Mouse (Mus musculus): ENCODE results near the gene Marcksl1.
"Not testable (repeated sequence)": the region's sequence is repeated elsewhere in the genome, so short reads cannot be mapped to it uniquely, and the experiment has no call there.

The Marcksl1 gene

DNA sequence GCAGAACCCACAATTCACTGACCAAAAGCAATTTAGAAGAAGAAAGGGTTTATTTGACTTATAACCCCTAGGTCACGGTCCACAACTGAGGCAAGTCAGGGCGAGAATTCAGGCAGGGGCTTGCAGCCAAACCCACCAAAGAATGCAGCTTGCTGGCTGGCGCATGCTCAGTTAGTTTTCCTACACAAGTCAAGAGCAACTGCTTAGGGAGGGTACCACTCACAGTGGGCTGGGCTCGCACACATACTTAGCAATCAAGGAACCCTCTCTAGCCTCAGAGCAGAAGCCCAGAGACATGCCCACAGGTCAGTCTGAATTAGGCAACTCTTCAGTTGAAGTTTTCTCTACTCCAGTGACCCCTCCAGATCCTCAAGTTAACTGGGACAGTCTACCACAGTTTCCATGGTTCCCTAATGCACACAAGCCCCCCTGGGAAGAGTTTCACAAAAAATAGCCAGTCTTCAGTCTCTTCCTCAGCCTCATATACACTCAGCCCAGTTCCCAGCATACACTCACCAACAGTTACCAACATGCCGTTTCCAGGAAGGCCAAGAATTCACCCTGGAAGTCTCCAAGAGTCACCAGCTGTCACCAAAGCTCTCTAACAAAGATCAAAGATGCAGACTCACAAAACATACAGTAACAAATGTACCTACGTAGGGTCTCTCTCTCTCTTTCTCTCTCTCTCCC is 2.5 kb upstream of the Marcksl1 start:
- DNase-seq = no peak

DNA sequence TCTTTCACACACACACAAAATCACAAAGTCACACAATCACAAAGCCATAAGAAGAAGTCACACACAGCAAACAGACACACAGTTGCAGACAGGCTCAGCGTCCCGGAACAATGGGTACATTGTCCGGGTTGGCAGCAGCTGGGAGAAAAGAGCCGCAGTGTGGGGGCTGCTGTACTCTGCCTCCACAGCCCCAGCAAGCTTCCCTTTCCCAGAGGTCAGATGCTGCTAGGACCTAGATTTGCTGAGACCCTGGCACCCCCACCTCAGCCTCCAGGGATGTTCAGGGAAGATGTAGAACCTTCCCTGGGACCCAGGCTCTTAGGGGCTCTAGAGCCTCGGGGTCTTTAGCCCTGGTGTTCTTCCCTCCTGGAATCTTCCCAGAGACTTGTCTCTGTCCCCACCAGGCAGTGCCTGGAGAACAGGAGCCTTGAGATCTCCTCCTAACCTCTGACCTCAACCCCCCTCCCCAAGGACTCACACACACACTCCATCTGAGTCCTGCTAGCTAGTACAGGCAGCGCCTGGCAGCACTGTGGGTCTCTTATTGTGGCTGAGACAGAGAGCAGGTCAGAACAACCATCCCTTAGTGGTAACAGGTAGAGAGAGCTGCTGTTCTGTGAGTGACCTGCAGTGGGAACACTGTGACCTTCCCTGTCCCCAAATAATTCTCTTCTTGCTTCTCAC is 1.8 kb upstream of the Marcksl1 start:
- DNase-seq = no peak

DNA sequence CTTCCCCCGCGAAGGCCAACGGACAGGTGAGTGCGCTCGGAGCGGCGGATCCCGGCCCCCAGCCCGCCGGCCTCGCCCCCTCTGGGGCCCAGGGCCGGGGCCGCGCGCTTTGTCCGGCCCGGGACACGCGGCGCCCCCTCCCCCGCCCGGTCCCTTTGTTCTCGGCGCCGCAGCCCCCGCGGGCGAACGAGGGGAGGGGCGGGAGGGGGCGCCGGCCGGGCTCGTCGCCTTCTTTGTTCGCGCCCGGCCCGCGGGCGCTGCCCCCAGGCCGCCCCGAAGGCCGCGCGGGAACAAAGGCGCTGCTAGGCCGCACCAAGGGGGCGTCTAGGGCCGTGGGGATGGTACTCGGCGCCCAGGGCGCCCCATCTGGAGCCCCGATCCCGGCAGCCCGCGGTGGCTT is 510 bp downstream of the Marcksl1 start:
- DNase-seq = no peak

DNA sequence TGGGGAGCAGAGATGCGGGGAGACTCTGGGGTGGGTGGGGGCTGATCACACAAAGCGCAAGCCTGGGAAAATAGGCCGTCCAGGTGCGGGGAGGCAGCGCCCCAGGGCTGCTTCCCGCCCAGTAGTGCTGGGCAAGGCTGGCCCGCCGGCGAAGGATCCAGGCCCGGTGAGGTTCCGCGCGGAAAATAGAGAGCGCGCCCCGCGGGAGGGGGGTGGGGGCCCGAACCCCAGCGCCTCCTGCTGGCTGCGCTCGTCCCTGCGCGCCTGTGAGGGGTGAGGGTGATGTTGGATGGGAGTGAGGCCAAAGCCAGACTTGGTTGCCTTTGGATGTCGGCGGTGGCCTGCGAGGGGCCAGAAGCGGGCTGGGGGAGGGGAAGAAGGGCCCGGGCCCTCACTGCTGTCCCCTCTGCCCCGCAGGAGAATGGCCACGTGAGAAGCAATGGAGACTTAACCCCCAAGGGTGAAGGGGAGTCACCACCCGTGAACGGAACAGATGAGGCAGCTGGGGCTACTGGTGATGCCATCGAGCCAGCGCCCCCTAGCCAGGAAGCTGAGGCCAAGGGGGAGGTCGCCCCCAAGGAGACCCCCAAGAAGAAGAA is 1.0 kb downstream of the Marcksl1 start:
- peak; percentile 28 for DNase-seq

DNA sequence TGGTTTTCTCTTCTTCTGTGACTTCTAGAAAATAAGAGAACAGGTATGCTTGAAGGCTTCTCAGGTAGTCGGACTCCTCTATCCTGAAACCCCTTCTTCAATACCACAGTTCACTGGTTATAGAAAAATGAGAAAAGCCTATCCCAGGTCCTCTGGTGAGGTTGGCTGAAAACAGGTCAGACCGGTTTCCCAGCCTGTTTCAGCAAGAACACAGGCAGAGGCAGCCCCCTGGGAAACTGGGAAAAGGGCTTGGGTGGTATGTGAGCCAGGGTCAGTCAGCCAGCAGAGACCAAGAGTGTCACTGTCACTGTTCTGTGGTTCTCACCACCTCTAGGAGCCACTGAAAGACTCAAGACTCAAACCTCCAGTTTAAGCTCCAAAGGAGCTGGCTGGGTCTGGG is 3.5 kb downstream of the Marcksl1 start:
- DNase-seq = peak; percentile 54

DNA sequence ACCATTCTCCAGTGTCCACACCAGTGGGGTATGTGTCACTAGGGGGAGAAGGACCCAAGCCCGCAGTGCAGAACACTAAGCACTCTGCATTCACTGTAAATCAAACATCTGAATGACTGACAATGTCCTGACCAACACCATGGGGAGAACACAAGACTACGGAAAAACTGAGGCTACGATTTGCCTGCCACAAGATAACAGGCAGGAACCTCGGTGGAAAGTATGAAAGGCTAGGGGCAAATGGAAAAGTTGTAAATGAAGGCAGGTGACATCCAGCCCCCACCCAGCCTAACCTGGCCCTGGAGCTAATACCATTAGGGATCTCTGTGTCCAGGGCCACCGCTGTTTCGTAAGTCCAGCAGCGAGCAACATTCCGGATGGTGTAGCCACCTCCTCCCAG is 5.1 kb downstream of the Marcksl1 start:
- no peak for DNase-seq

DNA sequence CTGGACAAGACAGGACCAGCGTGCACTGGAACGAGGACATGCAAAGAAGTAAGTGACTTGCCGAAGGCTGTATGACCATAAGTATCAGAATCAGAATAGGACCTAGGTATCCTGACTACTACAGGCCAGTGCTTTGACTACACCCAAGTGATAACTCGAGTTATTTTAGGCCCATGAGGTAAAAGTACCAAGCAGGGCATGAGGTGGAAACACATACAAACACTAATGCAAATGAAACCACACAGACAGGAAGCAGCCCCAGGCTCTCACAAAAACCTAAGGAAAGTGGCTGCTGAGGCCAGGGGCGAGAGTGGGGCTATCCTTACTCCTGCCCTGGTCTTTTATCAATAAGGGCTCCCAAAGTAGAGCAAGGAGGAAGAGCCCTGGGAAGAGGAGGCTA is 12.0 kb downstream of the Marcksl1 start:
- no peak for DNase-seq

DNA sequence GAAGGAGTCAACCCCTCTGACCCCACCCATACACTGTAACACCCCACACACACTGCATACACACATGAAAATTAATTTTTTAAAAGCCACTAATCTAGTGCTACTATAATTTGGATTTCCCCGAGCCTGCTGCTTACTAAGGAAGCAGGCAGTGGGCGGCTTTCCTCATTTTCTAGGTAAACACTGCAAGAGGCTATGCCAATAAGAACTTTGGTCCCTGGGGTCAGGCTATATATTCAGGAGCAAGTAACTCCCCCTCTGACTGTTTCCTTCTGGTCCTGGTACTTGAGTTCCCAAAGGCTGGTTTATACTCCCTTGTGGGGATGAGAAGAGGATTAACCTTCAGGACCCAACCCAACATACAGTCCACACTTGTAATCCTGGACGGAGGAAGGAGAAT is 12.5 kb downstream of the Marcksl1 start:
- no peak for DNase-seq

DNA sequence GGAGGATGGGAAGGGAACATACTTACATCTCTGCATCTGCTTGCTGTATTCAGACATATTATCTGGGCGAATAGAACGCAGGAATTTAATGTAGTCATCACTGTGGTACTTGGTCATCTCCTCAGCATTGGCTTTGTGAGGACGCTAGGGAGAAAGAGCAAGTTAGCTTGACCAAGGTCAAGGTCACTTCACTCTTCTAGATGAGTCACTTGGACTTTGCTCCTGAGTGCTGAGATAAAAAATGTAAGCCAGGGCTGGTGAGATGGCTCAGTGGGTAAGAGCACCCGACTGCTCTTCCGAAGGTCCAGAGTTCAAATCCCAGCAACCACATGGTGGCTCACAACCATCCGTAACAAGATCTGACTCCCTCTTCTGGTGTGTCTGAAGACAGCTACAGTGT is 15.5 kb downstream of the Marcksl1 start:
- DNase-seq = not testable (repeated sequence)

DNA sequence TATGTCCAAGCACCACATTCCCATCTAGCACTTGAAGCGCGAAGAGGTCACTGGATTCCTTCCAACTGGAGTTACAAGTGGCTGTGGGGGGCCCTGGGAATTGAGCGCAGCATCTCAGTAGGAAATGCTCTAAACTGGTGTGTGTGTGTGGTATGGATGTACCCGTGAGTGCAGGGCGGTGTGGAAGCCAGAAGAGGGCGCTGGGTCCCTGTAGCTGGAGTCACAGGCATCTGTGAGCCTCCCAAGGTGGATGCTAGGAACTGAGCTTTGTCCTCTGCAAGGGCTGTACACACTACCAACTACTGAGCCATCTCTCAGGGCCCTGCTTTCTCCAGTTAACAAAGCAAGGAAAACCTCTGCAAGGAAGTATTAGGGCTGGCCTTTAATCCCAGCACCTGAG is 26.6 kb downstream of the Marcksl1 start:
- DNase-seq = peak; percentile 42

DNA sequence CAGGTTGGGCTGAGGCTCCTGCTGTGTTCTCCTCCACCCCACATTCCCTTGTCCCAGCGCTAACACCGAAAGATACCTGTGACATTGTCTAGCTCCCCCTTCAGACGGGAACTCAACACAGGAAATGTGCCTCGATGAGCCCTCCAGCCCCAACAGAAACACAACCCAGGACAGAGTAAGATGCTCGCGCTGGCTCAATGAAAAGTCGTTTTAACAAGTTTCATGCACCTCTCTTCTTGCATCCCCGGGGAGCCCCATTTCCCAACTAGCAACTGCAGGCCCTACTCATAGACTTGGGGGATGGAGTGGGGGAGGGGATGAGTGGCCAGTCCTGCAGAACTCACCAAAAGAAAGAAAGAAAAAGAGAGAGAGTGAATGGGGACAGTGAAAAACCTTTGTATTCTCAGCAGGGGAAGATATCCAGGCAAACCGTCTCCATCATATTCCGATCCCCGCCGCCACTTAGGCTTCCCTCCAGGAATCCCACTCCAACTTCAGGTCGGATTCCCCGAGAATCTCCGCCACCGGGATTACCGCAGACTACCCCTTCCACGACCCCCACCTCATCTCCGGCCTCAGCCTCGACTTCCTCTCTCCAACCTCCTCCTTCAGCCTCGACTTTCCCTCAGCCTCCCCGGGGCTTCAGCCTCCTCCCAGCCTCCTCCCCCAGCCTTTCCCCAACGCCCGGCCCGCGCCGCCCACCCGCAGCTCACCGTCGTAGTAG is 28.6 kb downstream of the Marcksl1 start:
- peak; percentile 33 for DNase-seq

DNA sequence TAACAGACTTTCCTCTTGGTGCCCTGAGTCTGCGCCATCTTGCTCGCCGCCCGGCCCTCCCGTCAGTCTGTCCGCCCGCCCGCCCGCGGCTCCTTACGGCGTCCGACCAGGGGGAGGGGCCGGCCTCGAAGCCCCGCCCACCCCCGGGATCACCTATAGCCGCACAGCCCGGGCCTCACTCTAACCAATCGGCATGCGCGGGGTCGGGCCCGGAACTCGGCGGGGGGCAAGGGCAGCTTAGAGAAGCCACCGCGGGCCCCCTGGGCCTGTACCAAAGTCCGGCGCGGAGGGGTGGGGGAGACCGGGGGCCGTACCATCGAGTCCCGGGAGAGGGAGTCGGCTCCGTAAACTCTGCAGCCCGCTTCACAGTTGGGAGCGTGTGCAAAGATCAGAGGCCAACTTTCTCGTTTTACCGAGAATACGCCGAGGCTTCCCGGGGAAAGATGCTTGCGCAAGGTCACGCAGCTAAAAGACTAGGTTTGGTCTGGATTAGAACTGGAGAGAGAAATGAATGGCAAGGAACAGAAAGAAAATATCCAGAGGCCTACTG is 29.3 kb downstream of the Marcksl1 start, which contains the start of gene Hdac1:
Gene Hdac1, minus strand, starts transcription at position 122 of the 550 bp plus-strand sequence.
- peak; percentile 99 for DNase-seq

DNA sequence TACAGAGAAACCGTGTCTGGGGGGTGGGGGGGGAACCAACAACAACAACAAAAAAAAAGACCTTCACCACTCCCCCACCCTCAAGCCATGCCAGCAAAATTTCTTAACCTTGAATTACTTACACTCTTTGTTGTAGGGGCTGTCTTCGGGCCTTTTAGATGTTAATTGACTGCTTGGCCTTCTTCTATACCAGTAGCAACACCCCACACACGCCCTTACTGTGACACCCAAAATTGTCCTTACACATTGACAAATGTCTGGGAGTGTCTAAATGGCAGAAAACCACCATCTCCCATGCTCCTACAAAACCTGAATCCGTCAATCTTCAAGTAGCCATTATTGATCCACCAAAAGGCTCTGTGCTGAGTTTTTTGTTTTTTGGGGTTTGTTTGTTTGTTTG is 30.7 kb downstream of the Marcksl1 start:
- DNase-seq = no peak

DNA sequence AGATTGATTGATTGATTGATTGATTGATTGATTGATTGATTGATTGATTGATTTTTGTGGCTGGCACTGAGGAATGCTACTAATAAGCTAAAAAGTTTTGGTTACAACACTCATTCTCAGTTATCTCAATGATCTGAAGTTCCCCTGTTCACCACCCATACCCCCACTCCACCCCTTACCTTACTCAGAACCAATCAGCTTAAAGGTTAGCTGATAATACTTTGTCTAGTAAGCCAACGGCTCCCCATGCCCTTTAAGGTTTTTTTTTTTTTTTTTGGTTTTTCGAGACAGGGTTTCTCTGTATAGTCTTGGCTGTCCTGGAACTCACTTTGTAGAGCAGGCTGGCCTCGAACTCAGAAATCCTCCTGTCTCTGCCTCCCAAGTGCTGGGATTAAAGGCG is 34.2 kb downstream of the Marcksl1 start:
- not testable (repeated sequence) for DNase-seq

DNA sequence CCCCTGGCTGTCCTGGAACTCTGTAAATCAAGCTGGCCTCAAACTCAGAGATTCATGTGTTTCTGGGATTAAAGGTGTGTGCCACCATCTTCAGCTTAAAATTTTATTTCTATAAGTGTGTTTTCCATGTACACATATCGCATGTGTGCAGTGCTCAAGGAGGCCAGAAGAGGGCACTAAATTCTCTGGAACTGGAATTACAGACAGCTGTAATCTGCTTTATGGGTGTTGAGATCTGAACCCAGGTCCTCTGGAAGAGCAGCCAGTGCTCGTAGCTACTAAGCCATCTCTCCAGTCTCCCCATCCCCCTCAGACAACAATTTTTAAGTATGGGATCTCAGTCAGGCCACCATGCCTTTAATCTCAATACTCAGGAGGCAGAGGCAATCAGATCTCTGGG is 35.9 kb downstream of the Marcksl1 start:
- peak; percentile 43 for DNase-seq

DNA sequence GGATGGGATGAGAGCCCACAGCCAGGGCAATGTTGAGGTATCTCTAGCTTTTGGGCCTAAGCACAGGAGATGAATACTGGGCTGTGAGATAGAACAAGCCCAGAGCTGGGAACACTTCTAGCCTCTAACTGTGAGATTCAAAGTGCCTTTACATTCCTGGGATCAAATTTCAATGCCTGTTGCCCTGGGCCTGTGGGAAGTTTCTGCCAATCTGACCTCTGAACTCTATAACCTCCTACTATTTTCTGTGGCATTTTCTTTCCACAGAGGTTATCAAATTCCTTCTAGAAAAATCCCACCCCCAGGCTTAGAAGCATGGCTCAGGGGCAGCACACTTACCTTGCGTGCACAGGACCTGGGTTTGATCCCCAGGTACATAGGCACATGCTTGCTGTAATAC is 36.9 kb downstream of the Marcksl1 start:
- no peak for DNase-seq

DNA sequence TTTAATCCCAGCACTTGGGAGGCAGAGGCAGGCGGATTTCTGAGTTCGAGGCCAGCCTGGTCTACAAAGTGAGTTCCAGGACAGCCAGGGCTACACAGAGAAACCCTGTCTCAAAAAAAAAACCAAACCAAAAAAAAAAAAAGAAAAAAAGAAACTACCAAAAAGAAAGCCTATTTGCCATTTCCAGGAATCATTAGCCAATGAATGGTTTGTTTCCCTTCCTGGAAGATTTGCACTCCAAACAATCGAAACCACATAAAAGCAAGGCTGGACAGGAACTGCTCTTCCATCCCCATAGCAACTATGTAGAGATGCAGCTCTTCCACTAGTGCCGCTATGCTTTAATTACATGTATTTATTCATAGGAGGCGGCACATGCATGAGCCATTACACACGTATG is 41.1 kb downstream of the Marcksl1 start:
- DNase-seq = not testable (repeated sequence)

DNA sequence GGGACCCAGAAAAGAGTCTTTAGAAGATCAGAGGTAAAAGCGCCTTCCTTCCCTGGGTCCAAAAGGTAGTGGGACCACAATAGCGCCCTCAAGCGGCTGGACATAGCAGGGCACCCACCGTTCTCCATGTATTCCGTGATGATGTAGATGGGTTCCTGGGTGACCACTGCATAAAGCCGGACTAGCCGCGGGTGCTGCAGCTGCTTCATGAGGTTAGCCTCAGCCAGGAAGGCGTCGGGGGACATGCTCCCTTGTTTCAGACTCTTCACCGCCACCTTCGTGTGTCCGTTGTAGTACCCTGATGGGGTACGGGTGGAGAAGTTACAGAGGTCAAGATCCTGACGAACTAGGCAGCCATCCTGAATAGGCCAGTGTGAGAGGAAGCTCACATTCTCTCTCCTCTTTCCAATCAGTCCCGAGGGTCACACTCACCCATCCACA is 42.1 kb downstream of the Marcksl1 start:
- DNase-seq = peak; percentile 65

DNA sequence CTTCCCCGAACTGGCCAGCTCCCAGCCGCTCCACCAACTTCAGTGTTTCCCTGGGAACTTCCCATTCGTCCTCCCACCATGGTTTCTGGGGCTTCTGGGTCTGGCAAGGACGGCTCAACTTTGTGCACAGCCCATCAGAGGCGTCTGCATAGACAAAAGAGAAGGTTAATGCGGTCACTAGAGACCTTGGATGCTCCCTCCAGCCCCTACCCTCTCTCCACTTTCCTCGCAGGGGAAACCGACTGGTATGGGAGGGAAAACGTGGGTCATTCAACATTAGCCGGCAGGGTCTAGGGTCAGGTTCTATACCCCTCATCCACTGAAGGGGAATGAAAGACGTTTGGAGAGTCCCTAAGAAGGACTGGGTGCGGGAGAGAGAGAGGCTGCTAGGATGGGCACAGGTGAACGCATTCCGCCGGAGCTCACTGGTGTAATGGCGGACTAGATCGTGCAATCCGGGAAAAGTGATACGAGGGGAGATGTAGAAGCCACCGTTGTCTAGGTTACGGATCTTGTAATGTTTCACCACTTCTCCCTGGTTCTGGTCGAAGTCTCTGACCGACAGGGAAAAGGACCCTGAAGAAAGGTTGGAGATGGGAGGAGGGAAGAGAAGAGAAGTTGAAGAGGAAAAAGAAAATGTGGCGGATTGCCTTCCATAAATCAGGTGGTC is 42.6 kb downstream of the Marcksl1 start:
- no peak for DNase-seq

DNA sequence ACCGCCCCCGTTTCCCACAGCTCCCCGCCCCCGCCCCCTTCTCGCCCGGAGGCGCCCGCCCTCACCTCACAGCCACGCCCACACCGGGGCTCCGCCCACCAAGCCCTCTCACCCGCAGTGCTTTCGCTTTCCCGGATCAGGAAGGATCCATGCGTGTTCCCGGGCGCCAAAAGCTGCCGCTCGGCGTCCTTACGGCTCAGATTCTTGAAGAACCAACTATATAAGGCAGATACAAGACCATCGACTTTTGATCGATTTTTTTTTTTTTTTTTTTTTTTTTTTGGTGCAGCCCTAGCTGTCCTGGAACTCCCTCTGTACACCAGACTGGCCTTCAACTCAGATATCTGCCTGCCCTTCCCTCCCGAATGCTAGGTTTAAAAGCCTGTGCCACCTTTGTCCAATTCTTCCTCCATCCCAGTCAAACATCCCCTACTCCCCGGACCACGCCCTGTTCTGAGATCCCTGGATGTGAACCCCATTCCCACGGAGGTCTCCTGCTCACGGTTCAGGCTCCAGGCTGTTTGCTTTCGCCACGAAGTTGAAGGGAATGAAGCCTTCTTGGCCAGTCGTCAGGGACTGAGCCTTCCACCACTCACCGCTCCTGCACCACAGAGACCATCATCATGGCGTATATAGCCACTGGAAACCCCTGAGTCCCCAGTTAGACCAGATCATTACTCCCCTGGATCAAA is 43.3 kb downstream of the Marcksl1 start:
- peak; percentile 92 for DNase-seq

DNA sequence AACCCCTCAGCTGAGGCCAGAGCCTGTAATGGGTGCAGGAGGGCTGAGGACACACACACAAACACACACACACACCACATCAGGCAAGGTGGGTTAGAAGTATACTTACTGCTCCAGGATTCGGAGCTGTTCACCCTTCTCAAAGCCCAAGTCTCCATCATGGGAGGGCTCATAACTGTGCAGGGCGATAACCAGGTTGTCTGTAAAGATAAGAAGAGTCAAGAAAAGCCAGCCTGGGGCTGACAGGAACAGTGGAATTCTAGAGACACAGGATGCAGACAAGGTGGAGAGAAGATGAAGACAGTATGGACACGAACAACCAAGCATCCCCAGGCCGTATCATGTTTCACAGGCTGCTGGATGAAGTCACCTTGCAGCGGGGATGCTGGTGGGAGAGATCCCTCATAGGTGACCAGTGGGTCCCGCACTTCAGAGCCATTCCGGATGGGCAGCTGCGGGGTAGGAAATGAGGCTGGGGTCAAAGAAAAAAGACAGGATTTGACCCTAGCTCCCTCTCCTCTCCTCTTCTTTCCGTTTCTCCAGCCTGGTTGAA is 44.0 kb downstream of the Marcksl1 start:
- no peak for DNase-seq

All from kidney, adult 9 months (tissue).